Mouse (Mus musculus) spleen, adult 18-20 months (tissue): ENCODE results near the gene Npm1.
A peak's percentile ranks its signal among the peaks of the same experiment; 100 is the strongest.

ENCODE experiments used
- DNase-seq, 2 experiments: peaks; one replicate each; pipeline ENCODE4 v3.0.0; 2022; ENCODE audit warnings: mixed read lengths in 2 of 2

Npm1 gene

DNA sequence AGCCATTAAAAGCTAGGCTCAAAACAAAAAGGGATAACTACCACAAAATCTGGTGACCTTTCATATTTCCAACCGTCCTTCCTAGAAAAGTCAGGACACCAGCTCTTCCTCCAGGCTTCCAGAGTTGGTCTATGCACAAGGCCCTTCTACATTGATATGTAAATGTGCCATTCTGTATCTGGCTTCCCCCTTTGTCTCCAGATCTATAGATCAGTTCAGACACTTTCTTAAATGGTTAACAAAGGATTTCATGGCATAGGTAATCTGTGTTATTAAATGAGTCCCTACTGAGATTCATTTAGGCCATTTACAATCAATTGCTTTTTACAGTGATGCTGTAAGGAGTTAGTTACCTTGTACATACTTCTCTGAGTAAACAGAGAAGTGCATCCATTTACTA, 16.8 kb upstream of the Npm1 start:
- no peak for DNase-seq

DNA sequence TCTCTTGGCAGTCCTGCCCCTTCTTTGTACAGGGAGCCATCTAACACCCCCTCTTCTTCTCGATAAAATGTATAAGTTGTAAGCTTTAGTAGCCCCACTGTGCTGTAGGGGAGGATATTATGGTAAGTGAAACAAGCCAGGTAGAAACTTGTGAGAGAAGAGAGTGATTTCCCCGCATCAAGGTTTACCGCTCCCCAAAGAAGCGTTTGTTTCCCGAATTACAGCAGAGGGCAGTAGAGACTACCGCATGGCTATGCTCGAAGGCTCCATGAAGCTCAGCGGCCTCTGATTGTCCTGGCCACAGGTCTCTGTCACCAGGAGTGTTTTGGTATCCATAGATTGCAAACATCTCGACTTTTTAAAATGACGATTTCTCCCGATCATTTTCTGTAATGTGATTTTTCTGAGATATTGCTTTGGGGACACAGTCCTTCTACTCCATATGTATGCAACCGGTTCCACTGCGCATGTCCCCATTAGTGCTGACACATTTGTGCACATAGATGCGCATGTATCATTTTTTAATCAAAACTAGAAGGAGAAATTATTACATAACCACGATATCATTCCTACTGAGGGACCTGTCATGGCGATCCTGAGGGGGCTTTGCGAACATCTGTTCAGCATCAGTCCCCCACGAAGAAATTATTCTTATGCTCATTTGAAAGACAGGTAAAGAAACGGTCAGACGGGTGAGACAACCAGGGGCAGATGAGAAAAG, 13.7 kb upstream of the Npm1 start:
- DNase-seq, result peak in 1 of 2 experiments; percentile 9

DNA sequence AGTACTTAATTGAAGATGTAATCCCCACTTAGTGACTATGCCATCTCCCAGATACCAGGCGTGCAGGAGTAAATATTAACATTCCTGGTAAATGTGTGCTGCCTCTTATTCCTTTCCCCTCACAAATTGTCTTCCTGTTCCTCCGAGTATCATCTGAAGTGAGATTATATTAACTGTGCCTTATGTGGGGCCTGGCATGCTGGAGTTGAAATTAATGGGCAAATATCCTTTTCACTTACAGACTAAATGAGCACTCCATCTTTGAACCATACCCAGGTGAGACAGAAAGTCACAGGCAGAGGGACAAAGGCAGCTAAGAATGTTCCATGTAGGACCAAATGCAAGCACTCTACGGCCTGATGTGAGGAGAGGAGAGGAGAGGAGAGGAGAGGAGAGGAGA, 12.8 kb upstream of the Npm1 start:
- DNase-seq, result no peak

DNA sequence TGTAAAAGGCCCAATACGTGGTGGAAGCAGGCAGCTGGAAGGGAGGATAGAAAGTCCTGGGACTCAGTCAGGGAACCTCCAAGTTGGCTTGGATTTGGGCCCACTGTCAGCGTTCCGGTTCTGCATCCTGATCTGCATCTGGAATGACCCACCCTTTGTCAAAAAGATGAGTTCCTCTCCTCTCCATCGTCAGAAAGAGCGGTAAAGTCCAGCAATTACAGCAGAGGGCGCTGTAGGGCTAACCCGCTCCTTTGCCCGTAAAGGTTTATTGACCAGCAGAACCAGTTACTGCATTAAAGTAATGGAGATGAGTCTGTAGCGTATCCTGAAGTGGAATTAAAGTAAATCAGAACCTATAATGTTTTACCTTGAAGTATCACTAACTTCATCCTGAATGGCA, 7.5 kb upstream of the Npm1 start:
- DNase-seq, result peak; percentile 16 to 61

DNA sequence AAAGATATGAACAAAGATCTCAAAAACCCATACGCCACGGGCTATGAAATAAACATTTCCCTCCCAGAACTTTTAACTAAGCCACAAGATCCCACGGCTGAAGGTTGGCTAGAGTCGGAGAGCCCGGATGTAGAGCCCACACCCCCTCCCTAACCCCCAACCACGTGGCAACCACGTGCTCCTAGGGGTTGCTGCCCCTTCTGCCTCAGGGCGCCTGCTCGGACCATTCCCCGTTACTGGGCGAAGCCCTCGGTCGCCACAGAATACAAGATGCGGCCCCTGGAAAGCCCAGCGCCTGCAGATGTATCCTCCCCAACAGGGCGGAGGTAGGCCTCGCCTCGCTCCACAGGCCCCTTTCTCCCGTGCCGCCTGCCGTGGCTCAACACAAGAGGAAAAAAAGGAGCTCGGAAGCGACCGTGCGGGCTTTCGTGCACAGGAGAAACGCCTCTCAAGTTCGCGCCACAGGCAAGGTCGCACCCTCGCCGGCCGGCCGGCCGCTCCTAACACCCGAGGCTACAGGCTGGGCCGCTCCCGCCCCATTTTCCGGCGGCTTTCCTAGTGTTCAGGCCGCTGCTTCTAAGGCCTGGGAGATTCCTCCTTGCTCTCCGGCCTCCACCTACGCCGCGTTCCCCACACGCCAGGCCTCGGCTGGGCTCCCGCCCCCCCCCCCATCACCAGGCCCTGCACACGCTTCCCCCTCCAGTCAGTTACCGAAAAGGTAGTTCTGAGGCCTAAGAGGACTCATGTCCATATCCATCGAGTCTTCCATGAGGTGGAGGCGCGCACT, 602 bp downstream of the Npm1 start:
- DNase-seq, result peak; percentile 56 to 66

DNA sequence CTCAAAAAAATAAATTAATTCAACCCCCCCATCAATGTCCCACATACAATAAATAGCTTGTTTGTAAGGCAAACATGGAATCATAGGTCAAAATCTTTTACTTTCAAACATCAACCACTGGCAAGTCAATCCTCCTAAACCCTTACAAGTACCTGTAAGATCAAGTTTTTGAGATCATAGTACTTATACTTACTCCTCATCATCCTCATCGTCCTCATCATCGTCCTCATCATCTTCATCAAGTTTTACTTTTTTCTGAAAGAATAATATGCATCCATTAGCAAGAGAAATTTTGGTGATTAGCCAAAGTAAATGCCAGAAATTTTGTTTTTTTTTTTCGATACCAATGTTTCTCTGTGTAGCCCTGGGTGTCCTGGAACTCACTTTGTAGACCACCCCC, 3.3 kb downstream of the Npm1 start:
- no peak for DNase-seq

DNA sequence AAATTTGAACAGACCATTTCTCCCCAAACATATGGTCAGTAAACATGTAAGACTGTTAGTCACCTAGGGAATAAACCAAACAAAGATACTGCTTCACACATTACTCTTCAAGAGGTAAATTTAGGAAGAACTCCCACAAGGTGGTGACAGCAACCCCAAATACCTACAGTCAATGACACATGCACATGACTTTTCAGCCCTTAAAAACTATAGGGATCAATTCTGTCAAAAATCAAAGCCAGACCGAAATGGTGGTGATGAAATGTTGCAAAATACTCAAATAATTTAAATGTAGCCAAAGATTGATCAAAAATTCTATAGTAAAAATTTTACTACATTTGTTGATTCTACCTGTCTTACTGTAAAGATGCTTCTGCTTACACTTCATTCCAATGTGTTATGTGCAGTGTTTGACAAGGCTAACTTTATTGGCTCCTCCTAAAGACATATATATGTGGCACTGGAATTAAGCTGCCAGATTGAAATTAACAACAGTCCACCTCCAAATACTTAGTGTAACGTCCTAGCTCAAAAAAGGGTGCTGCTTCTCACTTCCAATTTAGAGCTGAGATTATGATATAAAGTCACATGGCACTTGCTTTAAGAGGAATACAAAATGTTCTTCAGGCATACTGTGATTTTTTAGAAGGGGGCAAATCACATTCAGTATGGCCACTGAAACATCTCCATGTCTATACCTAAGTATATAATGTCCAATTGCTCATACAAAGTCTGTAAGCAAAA, 5.4 kb downstream of the Npm1 start:
- DNase-seq, result no peak

DNA sequence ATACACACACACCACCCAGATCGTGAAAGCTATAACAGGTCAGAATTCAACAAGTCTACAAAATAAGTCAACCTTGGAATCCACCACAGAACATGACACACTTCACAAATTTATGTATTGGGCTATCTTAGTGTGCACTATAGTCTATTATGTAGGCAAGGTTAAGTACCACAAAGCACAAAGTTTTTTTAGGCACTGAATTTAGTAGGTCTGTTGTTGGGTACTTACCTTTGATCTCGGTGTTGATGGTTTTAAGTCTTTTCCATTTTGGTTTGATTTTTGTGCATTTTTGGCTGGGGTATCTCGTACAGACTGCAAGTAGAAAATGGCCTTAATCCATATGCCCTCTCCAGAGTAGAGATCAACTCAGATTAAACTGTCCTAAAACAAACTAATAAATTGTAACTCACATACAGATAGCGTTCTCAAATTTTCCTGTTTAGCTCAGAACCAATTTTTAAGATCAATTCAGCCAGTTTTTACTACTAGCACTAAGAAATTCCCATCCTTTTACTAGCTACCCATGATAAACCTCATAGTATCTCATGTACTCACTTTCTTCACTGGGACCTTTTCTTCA, 6.5 kb downstream of the Npm1 start:
- no peak for DNase-seq

DNA sequence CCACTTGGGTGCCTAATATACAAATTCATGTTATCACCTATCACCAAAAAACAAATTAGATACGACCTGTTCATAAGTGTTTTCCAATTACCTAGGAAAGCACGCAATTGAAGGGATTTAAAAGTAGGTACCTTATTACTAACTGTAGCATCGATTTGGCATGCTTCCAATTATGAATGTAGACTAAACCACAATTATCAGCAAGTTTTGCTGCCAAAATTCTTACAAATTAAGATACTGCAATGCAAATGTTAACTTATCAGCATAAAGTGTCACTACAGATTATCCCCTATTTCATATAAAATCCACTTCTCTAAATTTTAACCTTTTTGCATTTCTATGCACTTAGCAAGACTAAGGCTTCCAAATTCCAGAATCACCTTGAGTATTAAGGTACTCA, 8.5 kb downstream of the Npm1 start:
- DNase-seq, result no peak

DNA sequence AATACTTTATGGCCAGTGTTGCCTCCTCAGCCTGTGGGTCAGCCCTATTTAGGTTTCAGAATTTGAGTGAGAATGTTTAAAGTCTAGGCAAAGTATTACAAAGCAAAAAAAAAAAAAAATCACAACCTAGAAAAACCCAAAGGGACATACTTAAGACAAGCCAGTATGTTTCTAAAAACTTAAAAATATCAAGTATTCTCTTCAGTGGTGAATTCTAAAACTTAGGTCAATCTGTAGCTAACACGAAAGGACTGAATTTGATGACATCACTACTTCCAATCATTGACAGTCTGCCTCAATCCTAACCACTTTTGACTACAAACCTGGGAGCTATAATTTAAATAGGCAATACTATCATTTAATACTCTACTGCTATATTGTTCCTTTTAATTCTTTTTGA, 10.0 kb downstream of the Npm1 start:
- no peak for DNase-seq

DNA sequence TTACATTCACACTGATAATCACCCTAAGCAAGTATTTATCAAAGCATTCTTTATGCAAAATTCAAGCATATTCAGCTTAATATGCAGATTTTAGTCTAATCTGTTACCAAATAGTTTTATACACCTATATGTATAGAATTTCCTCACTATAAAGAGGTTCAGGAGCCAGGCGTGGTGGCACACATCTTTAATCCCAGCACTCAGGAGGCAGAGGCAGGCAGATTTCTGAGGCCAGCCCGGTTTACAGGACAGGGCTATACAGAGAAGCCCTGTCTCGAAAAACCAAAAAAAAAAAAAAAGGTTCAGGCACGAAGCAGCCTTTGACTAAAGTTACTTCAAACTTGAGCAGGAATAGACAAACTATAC, 11.2 kb downstream of the Npm1 start:
- no peak for DNase-seq

DNA sequence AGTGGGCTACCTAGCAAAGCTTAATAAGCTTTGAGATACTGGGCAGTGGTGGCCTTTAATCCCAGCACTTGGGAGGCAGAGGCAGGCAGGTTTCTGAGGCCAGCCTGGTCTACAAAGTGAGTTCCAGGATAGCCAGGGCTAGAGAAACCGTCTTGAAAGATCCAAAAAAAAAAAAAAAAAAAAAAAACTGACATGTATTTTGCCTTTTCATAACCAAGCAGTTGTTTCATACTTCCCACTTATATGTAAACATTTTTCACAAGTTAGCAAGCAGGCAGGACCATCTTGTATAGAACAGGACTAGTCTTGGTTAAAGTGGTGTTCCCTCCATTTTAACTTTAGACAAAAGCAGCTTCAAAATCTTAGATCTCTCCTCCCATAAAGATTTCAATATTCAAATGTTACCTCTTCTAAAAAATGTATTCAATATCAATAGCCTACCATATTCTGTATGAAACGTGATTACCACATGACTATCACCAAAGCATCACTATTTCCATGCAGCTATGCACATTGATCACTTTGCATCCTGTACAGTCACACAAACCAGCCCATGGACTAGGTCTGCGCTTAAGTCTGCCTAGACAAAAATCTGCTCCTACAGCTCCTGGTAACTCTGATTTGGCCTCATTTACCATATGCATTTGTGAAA, 11.8 kb downstream of the Npm1 start:
- no peak for DNase-seq

DNA sequence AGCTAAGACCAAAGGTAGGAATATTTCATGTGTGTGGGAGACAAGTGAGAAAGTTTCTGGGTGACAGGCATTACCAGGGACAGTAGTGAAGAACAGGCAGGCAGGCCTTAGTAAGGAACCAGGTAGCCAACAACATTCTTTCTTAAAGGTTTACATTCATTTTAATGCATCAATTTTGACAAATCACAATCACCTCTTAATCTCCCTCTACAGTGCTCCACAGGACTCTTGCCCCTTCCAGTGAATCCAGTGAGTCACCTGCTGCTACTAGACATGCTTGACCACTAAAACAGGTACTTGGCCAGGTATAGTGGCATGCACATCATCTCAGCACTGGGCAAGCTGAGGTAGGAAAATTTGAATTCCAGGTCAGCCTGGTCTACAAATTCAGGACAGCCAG, 12.6 kb downstream of the Npm1 start:
- DNase-seq, result no peak

DNA sequence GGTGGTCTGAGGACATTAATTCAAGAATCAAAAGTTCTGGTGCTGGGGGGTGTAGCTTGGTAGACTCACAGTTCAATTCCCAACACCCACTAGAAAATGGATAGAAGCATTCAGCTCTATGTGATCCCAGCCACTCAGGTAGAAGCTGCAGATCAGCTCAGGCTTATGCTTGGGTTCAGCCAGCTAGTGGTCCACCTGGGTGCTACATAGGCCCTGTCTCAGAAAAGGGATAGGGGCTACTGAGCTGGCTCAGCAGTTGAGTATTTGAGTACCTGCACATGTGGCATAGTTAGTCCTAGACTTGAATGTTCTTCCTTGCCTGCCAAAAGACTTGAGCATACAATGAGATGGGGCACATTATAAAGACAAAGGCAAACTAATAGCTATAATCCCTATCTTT, 13.6 kb downstream of the Npm1 start:
- no peak for DNase-seq

DNA sequence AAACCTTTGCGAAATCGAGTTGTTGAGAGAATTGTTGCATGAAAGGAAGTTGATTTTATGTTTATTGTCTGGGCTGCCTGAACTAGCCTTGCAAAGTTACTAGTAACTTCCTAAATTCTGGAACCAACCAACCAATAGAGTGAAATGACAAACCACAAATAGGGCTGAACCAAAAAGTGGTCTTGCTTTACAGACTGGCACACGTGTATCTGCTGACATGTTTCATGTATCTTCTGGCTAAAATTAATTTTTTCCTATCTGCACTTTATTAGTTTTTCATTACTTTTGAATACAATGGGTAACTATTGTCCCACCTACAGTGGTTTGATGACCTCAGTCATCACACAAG, 13.9 kb downstream of the Npm1 start:
- no peak for DNase-seq

DNA sequence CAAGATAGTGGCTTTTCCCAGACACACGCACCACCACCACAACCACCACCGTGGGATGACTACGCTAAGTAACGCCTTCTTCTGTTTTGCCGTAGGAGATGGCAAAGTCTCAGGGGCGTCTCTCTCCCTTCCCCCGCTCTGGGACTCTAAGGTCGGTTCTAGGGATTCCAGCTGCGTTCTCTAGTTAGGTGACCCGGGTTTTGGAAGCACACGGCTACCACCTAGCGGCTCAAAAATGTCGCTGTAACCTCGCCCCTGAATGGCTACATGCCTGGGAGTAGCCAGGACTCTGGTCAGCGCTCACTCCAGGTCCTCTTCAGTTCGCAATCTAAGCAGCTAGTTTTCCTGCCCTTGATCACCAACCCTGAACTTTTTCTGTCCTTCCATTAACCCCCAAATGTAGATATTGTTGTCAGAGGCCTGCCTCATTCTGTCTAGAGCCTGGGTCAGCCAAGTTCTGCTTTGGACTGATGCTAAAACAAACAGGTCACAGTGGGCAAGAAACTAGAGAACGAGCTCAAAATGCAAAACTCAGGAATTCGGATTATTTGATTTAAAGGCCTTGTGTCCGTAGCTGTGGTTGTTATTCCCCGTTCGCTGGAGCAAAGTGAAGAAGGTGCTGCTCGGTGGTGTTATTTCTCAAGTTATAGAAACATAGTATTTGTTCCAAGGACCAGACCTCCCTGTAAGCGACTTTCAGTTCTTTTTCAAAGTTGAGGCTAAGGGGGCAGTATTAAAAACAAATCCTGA, 14.5 kb downstream of the Npm1 start:
- peak; percentile 35 to 62 for DNase-seq

DNA sequence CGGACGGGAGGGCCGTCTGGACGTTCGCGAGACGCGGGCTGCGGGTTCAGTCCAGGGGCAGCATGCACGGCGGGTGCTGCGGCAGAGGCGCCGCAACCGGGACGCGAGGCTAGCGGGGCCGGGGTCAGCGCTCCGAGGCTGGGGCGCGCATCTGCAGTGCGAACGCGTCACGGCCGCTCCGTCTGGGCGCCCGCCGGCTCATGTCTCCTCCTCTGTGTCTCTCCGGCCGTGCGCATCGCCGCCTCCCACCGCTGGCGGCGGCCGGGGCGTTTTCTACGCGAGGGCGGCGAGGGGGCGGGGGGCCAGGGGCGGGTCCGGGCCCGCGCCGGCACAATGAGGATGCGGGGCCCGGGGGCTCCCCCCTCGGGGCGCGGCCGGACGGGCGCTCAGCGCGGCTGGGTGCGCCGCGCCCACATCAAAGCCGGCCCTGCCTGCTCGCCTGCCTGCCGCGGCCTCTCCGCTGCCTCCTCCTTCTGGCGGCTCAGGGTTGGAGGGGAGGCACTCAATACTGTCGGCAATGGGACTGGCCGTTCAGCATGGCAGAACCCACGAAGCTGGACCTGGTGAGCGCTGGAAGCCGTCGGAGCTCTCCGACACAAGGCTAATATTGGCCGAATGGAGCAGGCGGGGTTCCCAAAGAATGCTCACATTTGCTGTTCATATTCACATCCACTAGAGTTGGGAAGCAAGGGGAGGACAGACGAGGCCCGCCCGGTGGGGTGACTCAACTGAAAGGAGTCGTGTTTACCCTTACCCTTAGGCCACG, 15.3 kb downstream of the Npm1 start:
- peak; percentile 20 to 46 for DNase-seq

DNA sequence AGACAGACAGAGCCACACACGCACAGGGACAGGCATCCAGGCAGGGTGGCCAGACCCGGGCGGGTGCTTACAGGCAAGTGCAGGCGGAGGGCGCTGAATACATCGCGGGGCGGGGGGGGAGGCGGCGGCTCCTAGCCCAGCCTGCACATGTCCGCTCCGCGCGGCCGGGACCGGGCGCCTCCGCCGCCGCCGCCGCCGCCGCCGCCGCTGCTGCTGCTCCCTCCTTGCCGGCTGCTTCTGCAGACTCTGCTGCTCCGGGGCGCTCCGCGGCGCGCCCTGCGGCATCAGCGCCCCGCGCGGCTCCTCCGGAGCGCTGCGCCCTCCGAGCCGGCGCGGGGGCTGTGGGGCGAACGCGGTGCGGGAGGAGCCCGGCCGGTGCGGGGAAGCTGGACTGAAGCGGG, 15.8 kb downstream of the Npm1 start, which contains the start of gene Fgf18:
TSS of gene Fgf18 (minus strand) at position 230 of the 401 bp plus-strand sequence.
- no peak for DNase-seq

DNA sequence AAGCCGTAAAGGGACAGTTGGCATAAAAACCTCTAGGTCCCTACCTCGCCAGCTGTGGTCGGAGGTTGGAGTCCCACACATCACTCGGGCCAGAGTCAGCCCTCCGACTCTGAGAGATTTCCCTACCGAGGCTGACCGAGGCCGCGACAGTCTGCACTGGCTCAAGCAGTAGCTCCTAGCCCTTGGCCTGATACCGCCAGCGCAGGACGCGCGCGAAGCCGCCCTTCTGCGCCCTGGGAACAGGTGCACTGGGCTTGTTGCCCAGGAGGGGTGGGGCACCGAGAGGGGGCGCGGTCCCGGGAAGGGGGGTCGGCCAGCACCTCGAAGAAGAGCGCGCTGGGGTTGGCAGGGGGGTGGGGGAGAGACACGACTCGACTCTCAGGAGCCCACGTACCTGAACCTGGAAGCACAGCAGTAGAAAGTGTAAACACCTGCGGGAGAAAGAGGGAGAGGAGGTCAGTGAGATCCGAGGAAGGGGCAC, 16.3 kb downstream of the Npm1 start:
- DNase-seq, result peak in 1 of 2 experiments; percentile 16

DNA sequence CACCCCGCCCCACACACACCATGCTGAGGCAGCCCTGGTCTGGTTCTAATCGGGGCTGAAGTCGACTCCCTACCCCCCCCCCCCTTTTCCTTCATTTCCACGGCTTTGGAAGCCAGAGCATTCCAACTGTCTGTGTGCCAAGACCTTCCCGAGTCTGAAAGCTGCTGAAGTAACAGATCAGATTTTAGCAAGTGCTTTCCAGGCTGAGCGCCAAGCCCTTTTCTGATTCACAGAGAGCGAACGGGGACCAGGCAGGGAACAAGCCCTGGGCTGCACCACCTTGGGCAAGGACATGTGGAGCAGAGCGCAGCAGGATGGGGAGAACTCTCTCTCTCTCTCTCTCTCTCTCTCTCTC, 16.9 kb downstream of the Npm1 start:
- DNase-seq, result no peak
